14 mouse cellular contexts compared by ENCODE assay signal in genomic region chr1:183052663-183053062, GRCm38 (mm10).
DNase-seq lines count a peak whose midpoint lies in the region.
"Had no signal": no experiment of that assay in that cellular context is flagged by ENCODE, and none has a peak within 500 bp of the region (broad histone marks: within the 10 kb centered on the region; RNA-seq: fewer than 3 reads in every experiment).

No protein-coding gene starts in this region.

- peak; percentile 73 to 80 for DNase-seq in heart, adult 18-20 months
- DNase-seq in heart, adult 8-10 months (ENCODE audit: low spot score), result no peak
- DNase-seq in CD4-positive helper T cell, adult 2 months (ENCODE audit: low read depth, low spot score), result peak; percentile 16
- peak; percentile 34 for DNase-seq in NIH3T3 (ENCODE audit: low read depth)
- DNase-seq in heart, postnatal 14 days, result peak; percentile 44 to 56
- no peak for DNase-seq in T-cell, adult 2 months (ENCODE audit: low spot score)
- no peak for DNase-seq in layer of hippocampus, postnatal 25 days (ENCODE audit: extremely low spot score in 1 of 2, low spot score in 1 of 2)
- DNase-seq in right cerebral cortex, postnatal 14 days, result no peak
- DNase-seq: adrenal gland, postnatal 25 days; cerebellum, adult 2 months; kidney, adult 8-10 months; lung, embryonic 14.5 days; midbrain, embryonic 14.5 days; thymus, adult 18-20 months had no signal

- intact Hi-C loops in heart, postnatal 14 days (cut with DNase I), result no loop called here

Comparison
In these comparisons a context has a peak if more than half of its experiments do, and no peak if none do; other contexts are left out.
1. DNase-seq: peak in heart, adult 18-20 months (2 of 2), CD4-positive helper T cell, adult 2 months (single experiment), NIH3T3 (single experiment) and heart, postnatal 14 days (2 of 2); none in heart, adult 8-10 months (single experiment), T-cell, adult 2 months (single experiment), layer of hippocampus, postnatal 25 days (0 of 2) and right cerebral cortex, postnatal 14 days (single experiment).